Mouse (Mus musculus): ENCODE data around the gene Colca2.

The Colca2 gene
- long read RNA-seq, experiment 1, partial matches to known transcripts, result 0 of 1 reads
- long read RNA-seq, experiment 1, other reads (novel, unspliced or antisense), result 1 of 1 reads
- long read RNA-seq, experiment 2, result 0 reads

- intact Hi-C loops (cut with DNase I), result no loop called here
Observed at GRCm38 (mm10) chr9:51278500-51279381, at the start of gene Colca2. Gene Colca2, minus strand, starts transcription at chr9:51278569.

GRCm38 (mm10) chr9:51327555-51327903 is 49.2 kb upstream of the Colca2 start:
- intact Hi-C loops (cut with DNase I), result no loop called here

- intact Hi-C loops (cut with DNase I), result no loop called here
Observed at GRCm38 (mm10) chr9:51326619-51327554, 48.5 kb upstream of the Colca2 start.

- intact Hi-C loops (cut with DNase I), result no loop called here
Observed at GRCm38 (mm10) chr9:51324406-51325065, 46.2 kb upstream of the Colca2 start.

DNA sequence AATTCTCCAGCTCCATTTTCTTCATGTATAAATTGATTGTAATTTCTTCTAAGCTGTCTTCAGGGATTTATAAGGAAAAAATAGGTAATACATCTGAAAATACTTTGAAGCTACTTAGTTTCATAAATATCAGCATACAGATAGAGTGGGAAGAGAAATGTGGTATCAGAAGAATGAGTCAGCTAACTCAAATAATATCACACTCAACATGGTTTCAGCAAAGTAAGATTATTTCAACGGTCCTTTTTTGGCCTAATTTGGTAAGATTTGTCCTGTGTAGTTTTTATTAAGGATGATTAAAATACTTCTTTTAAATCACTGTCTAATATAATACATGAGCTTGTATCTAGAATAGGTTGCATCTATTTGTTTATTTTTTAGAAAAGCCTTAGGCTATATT is 41.7 kb upstream of the Colca2 start:
- intact Hi-C loops (cut with DNase I), result no loop called here

GRCm38 (mm10) chr9:51318246-51318645 is 39.9 kb upstream of the Colca2 start:
- intact Hi-C loops (cut with DNase I), result no loop called here

- intact Hi-C loops (cut with DNase I), result no loop called here
Observed at GRCm38 (mm10) chr9:51317322-51317721, 39.0 kb upstream of the Colca2 start.

GRCm38 (mm10) chr9:51315402-51316063 is 37.2 kb upstream of the Colca2 start:
- intact Hi-C loops (cut with DNase I), result no loop called here

DNA sequence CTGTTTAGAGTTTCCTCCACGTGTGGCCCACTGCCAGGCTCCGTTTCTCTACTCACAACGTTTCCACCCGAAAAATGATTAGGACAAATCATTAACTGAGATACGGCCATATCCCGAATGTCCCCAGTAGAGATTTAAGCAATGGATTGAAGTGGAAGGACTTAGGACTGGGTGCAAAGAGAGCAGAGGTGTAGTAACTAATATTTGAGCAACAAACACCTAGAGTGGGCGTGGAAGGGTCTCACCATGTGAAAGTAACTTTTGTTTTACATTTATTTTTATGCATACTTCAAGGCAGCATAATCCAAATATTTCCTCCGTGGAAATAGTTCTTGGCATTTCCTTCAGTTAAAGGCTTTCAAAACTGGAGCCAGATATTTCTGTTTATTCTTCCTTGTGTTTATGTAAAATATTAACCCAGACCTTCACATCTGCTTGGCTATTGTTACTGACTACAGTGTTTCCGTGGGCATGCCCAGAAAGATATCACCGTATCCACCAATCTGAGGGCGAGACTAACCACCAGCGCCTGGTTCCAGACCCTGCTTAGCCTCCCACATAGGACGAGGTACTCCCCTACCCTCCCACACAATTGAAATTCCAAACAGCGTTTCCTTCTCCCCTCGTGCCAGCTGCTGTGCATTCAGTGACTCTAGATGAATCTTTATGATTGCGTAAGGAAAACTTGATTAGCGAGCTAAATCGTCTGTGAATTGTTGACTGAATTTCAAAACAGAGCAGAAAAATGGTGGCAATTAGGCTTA is 34.4 kb upstream of the Colca2 start:
- intact Hi-C loops (cut with DNase I), result no loop called here

DNA sequence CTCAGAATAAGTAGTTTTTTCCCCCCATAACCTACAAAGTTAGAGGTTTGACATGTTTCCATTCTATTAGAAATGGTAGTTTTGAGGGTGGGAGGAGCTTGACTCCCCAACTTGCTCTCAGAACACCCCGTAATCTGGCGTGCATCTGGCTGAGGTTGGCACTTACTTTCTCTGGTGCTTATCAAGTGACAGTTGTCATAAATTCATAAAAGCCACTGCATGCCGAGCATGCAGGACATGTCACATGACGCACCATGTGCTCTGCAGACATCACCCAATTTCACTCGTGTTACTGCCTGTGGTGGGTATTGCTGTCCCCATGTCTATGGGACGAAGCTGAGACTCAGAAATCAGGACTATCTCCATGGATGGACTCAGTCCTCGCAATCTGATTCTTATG is 32.1 kb upstream of the Colca2 start:
- intact Hi-C loops (cut with DNase I), result no loop called here

GRCm38 (mm10) chr9:51306351-51306750 is 28.0 kb upstream of the Colca2 start:
- intact Hi-C loops (cut with DNase I), result no loop called here

- intact Hi-C loops (cut with DNase I), result no loop called here
Observed at GRCm38 (mm10) chr9:51305146-51305545, 26.8 kb upstream of the Colca2 start.

GRCm38 (mm10) chr9:51303980-51304379 is 25.6 kb upstream of the Colca2 start:
- intact Hi-C loops (cut with DNase I), result no loop called here

- intact Hi-C loops (cut with DNase I), result no loop called here
Observed at GRCm38 (mm10) chr9:51293541-51293940, 15.2 kb upstream of the Colca2 start.

GRCm38 (mm10) chr9:51292674-51293073 is 14.3 kb upstream of the Colca2 start:
- intact Hi-C loops (cut with DNase I), result loop anchor here (1.0 kb wide), 1 partner anchor 131 kb away; no protein-coding TSS in a partner anchor

DNA sequence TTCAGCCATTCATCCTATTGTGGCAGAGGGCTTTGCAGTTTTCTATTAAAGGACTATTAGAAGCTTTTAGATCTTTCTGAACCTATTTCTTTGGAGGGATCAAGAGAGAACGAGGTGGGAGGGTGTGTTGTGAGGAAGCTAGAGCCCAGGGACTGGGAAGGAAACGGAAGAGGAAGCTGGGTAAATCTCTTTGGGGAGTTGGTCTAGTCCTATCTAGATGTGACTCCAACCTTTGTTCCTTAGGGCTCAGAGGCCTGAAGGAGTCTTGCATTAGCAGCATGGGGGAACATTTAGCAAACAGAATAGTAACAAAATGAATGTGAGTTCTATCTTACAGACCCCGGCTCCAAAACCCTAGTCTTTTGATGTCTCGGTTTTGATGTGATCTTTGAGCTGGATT is 12.6 kb upstream of the Colca2 start:
- intact Hi-C loops (cut with DNase I), result no loop called here

DNA sequence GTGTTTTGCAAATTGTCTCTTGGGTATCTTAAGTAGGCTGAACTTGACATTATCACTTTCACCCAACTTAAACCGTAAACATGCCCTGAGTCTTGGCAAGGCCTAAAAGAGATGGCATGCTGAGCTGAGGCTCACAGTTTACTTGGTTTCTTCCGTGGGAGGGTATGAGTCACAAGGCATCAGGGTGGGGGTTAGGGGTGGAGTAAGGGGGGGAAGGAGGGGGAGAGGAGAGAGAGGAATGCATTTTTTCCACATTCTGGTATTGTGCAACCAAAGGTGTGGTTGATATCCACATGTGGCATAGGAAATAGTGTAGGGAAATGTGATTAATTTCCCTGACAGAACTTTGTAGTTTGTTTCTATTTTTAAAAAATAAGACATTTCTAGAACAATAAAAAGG is 7.7 kb upstream of the Colca2 start:
- intact Hi-C loops (cut with DNase I), result no loop called here

DNA sequence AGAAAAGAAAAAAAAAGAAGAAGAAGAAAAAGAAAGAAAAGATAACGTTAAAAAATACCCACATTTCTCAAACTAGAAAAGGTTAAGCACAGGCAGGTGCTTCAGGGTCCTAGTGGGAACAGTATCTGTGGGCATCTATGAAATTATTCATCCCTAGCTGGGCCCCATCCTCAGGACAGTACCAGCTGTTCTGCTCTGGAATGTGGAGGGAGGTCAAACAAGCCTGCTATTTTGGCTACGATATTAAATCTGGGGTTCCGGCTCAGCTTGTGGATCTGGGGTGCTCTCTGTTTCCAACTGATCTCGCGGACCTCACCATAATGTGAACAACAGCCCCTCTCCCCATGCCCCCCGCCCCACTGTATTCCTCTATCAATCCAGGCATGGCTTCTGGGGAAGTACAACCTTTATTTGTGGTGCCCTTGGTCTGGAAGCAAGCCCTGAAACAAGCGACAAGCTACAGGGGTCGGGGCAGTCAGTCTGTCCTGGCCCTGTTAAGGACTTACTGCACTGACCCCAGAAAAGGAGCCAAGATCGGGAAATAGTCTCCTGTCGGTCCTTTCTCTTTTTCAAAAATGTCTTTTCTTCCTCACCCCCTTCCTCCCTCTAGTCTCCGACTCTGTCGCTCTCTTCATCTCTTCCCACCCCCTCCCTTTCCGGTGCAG is 403 bp downstream of the Colca2 start:
- intact Hi-C loops (cut with DNase I), result no loop called here

- intact Hi-C loops (cut with DNase I), result no loop called here
Observed at GRCm38 (mm10) chr9:51274678-51275077, 3.7 kb downstream of the Colca2 start.

Measured in adrenal gland (tissue).